Mouse (Mus musculus) embryonic facial prominence, embryonic 11.5 days (tissue): ENCODE results near the gene Cntnap2. TPM values are rescaled to one million over a fixed set of nuclear protein-coding genes. Genes with fewer than 3 reads are reported as not detected.
"Not testable (repeated sequence)": the region's sequence is repeated elsewhere in the genome, so short reads cannot be mapped to it uniquely, and the experiment has no call there.

ENCODE experiments used
- ATAC-seq: fragments of 200-750 bp; cut with Nextera tagmentation; replicated peaks from 2 replicates; pipeline ENCODE4 v1.8.0; 2017; ENCODE audit warnings: low read depth; ENCODE audit not compliant: insufficient number of reproducible peaks, low FRiP score, low TSS enrichment
- DNase-seq: peaks from one replicate; pipeline ENCODE4 v3.0.0-alpha.2; 2015; ENCODE audit warnings: low spot score
- H3K27ac ChIP-seq: fragments of 300-500 bp; sonication (generic); replicated peaks from 2 replicates; pipeline ENCODE4 v1.5.1; 2014; ENCODE audit warnings: mild to moderate bottlenecking, low read depth, low read length, control low read depth
- H3K27me3 ChIP-seq: fragments of 300-500 bp; sonication (generic); 2 replicates; pipeline ENCODE4 v1.6.1; 2014; ENCODE audit warnings: mild to moderate bottlenecking, low read length, moderate library complexity, mixed read lengths; ENCODE audit not compliant: control insufficient read depth, insufficient read depth
- H3K36me3 ChIP-seq: fragments of 300-500 bp; sonication (generic); replicated peaks from 2 replicates; pipeline ENCODE4 v1.6.1; 2014; ENCODE audit warnings: low read depth, mild to moderate bottlenecking, low read length, moderate library complexity, mixed read lengths; ENCODE audit not compliant: control insufficient read depth, insufficient read depth
- H3K4me1 ChIP-seq: fragments of 300-500 bp; sonication (generic); 2 replicates; pipeline ENCODE4 v1.6.1; 2014; ENCODE audit warnings: low read length, mixed read lengths; ENCODE audit not compliant: control insufficient read depth, insufficient read depth
- H3K4me2 ChIP-seq: fragments of 300-500 bp; sonication (generic); 2 replicates; pipeline ENCODE4 v1.6.1; 2014; ENCODE audit warnings: low read depth, mild to moderate bottlenecking, control low read depth, low read length, moderate library complexity
- H3K4me3 ChIP-seq: fragments of 300-500 bp; sonication (generic); 2 replicates; pipeline ENCODE4 v1.5.1; 2014; ENCODE audit warnings: low read depth, low read length, control low read depth
- H3K9ac ChIP-seq: fragments of 300-500 bp; sonication (generic); replicated peaks from 2 replicates; pipeline ENCODE4 v1.6.1; 2014; ENCODE audit warnings: mild to moderate bottlenecking, control low read depth, low read length
- H3K9me3 ChIP-seq: fragments of 300-500 bp; sonication (generic); replicated peaks from 2 replicates; pipeline ENCODE4 v1.6.1; 2016; ENCODE audit warnings: mild to moderate bottlenecking, low read length, inconsistent platforms, mixed read lengths; ENCODE audit not compliant: control insufficient read depth
- WGBS: fragments of 180-500 bp; shearing (Covaris S2); extraction: QIAGEN DNeasy Blood & Tissue Kit; methylation state at CpG from one replicate; pipeline ENCODE4 v1.1.7; 2014; 5-methylcytosine and 5-hydroxymethylcytosine counted together
- polyA plus RNA-seq: library from polyadenylated mRNA; unstranded; fragments of >200 nt; fragmentation: Nextera tagmentation; extraction: Ambion mirVana; gene quantifications from 2 replicates; pipeline ENCODE4 v1.2.1, GENCODE M21; 2014

The Cntnap2 gene
- polyA plus RNA-seq, 1 experiment from 2014 or later: 6.7 TPM

DNA sequence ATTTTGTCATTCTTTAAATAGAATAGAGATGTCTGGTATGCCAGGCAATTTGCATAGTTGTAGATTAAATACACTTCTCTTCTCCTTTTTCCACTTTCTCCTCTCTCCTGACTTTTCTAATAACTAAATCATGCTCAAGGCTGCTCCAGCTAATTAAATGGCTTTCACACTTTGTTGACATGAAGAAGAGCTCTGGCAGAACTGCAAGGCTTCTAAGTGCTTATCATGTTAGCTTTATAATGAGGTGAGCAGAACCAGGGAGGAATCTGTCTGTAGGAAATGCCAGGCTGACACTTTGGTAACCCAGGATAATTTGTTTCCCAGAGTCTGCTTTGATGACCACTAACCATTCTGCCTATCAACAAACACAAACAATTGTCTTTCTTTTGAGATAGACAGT, 2222.4 kb downstream of the Cntnap2 start:
- no peak overlapping the region for H3K9ac ChIP-seq
- no peak overlapping the region for H3K4me2 ChIP-seq
- H3K4me3 ChIP-seq: no peak overlapping the region
- DNase-seq (no peak), ATAC-seq (no peak)
- H3K27me3 ChIP-seq: no peaks in the 10 kb centered on the region
- H3K4me1 ChIP-seq: no peaks in the 10 kb centered on the region
- H3K9me3 ChIP-seq: no peaks in the 10 kb centered on the region
- H3K36me3 ChIP-seq: no peaks in the 10 kb centered on the region
- no peak overlapping the region for H3K27ac ChIP-seq

DNA sequence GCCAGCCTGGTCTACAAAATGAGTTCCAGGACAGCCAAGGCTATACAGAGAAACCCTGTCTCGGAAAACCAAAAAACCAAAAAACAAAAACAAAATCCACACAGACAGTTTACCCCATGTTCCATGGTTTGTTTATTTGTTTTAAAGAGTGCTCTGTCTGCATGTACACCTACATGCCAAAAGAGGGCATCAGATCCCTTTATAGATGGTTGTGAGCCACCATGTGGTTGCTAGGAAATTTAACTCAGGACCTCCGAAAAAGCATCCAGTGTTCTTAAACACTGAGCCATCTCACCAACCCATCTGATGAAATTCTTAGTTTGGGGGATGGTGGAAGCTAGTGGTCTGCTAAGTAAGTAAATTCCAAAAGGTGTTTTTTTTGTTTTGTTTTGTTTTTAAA, 2225.6 kb downstream of the Cntnap2 start:
- Histone ChIP-seq H3K4me2 (no peak overlapping the region), H3K9me3 (no peaks in the 10 kb centered on the region), H3K4me1 (no peaks in the 10 kb centered on the region), H3K36me3 (no peaks in the 10 kb centered on the region), H3K4me3 (no peak overlapping the region), H3K27ac (no peak overlapping the region), H3K27me3 (no peaks in the 10 kb centered on the region), H3K9ac (no peak overlapping the region)
- ATAC-seq: no peak
- DNase-seq: no peak
- WGBS: 64% methylated on average over 2 of the region's 2 CpGs

DNA sequence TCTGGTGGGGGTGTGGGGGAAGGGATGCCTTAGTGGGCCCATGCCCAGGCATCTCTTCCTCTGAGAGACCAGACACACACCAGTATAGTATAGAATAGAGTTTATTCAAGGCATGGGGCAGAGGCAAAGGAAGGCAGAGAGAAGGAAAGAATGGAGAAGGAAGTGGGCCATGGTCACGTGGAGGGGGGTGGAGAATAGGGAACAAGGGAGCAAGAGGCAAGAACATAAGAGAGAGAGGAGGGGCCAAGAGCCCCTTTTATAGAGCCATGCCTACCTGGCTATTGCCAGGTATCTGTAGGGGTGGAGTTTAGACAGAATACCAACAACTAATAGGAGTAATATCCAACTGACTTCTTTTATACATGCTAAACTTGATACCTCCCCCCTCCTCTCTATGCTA, 2226.6 kb downstream of the Cntnap2 start:
- Histone ChIP-seq H3K4me1 (no peaks in the 10 kb centered on the region), H3K9me3 (no peaks in the 10 kb centered on the region)
- 67% methylated on average over 1 of the region's 1 CpGs for WGBS

DNA sequence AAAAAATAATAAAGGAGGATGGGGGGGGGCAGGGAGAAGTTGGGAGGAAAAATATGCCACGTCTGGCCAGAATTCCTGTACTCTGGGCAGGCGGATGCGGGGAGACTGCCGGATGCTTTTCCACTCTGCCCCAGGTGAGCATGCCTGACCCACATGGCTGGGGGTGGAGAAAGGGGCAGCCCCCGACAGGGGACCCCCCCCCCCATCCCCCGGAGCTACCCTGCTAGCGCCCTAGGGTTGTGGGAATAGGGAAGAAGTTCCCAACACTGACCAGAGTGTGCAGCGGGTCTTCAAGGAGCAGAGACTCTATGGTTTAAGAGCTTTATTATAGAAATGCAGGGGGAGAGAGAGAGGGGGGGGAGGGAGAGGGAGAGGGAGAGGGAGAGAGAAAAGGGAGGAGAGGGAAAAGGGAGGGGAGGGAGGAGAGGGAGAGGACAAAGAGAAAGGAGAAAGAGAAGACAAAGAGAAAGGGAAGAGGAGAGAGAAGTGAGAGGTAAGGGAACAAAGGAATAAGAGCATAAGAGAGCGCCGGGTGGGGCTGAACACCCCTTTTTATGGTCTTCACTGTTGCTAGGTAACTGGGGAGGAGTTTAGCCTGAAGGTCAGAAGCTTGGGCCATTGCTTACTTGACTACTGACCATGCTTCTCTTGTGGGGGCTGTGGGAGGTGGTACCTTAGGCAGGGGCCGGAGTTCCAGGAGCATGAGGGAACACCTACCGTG, 2227.2 kb downstream of the Cntnap2 start:
- not testable (repeated sequence) for H3K36me3 ChIP-seq, H3K27me3 ChIP-seq, H3K4me2 ChIP-seq, DNase-seq, H3K9ac ChIP-seq, H3K4me3 ChIP-seq, H3K9me3 ChIP-seq, H3K27ac ChIP-seq, H3K4me1 ChIP-seq
- 0 out of 2 replicates have a peak, but pooled peaks have one; percentile 52 for ATAC-seq
- WGBS: 55% methylated on average over 12 of the region's 12 CpGs

More for the DNA sequence above, 2226.6 kb downstream of the Cntnap2 start:
- Histone ChIP-seq H3K4me3 (no peak overlapping the region), H3K4me2 (no peak overlapping the region), H3K9ac (no peak overlapping the region), H3K36me3 (no peaks in the 10 kb centered on the region), H3K27ac (no peak overlapping the region), H3K27me3 (no peaks in the 10 kb centered on the region)
- DNase-seq (no peak), ATAC-seq (no peak)

DNA sequence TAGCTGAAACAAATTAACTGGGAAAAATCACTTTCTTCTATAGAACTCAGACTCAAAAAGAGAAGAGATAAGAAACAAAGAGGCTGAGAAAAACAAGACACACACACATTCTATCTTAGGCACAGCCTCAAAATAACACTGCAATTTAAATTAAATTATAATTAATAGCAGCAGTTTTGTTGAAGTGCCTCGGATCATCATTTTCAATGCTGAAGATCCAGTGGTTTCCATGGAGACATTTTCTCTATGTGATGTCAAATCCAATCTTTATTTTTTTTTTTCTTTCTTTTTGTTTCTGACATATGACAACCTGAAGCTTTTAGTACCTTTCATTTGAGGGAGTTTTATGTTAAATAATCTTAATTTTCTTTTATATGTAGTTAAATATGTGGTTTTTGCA, 2228.6 kb downstream of the Cntnap2 start:
- no peaks in the 10 kb centered on the region for H3K4me1 ChIP-seq
- no peak overlapping the region for H3K4me3 ChIP-seq
- no peak overlapping the region for H3K27ac ChIP-seq
- no peaks in the 10 kb centered on the region for H3K36me3 ChIP-seq
- H3K9ac ChIP-seq: no peak overlapping the region
- H3K27me3 ChIP-seq: no peaks in the 10 kb centered on the region
- ATAC-seq (no peak), DNase-seq (no peak)
- no peaks in the 10 kb centered on the region for H3K9me3 ChIP-seq
- no peak overlapping the region for H3K4me2 ChIP-seq
- WGBS: 68% methylated on average over 1 of the region's 1 CpGs

DNA sequence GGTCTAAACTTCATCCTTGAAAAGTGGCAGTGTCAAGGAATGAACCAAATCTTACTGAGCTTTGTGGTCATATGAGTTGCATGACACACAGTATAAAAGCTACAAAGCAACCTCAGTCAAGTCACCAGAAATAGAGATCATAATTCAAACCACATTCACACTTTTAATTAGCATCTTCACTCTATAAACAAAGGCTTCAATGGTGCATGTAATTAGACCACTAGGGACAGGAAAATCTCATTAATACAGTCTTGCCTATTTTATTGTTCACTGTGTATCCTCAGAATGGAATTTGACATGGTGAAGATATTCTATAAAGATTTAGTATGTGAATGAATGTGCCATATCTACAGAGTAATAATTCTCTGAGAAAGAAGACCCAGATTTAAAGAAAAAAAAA, 2232.8 kb downstream of the Cntnap2 start:
- ATAC-seq: no peak
- no peaks in the 10 kb centered on the region for H3K4me1 ChIP-seq

DNA sequence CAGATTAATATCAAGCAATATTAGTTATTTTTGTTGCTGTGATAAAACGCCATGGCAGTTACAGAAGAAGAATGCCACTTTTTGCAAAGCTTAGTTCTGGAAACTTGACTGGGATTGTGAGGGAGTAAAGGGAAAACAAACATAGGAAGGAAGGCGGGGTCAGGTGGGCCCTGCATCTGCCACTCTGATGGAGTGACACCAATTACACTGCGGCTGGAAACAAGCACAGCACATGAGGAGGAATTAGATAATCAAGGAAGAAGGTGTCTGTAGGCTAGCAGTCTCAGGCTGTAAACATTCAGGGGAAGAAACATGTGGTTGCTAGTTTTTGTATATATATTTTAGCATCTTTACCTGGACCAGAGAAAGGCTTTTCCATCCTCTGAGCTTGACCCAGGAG, 2233.3 kb downstream of the Cntnap2 start:
- DNase-seq (no peak), ATAC-seq (no peak)
- Histone ChIP-seq H3K27me3 (no peaks in the 10 kb centered on the region), H3K9me3 (no peaks in the 10 kb centered on the region), H3K9ac (no peak overlapping the region), H3K4me3 (no peak overlapping the region), H3K4me1 (no peaks in the 10 kb centered on the region), H3K36me3 (no peaks in the 10 kb centered on the region), H3K27ac (no peak overlapping the region), H3K4me2 (no peak overlapping the region)
- WGBS: 75% methylated on average over 3 of the region's 3 CpGs

More for the DNA sequence above, 2232.8 kb downstream of the Cntnap2 start:
- Histone ChIP-seq H3K9ac (no peak overlapping the region), H3K4me3 (no peak overlapping the region), H3K4me2 (no peak overlapping the region), H3K9me3 (no peaks in the 10 kb centered on the region), H3K27ac (no peak overlapping the region), H3K27me3 (no peaks in the 10 kb centered on the region), H3K36me3 (no peaks in the 10 kb centered on the region)
- DNase-seq: no peak

DNA sequence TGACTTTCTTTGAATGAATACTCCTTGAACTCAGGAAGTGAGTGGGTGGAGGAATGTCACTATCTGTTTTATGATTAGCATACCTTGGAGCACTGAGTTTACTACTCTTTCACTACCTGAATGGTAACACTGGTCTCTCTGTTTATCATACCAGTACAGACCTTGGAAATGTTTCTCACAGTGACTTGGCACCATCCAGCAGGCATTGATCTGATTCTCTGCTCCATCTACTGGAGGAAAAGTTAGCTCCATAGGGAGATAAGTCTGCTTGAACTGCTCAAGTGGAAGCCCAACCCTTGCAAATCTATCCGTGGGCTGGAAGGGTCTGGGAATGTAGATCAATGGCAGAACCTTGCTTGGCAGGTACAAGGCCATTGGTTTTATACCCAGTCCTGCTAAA, 2235.3 kb downstream of the Cntnap2 start:
- Histone ChIP-seq H3K27me3 (no peaks in the 10 kb centered on the region), H3K4me1 (no peaks in the 10 kb centered on the region), H3K4me3 (no peak overlapping the region), H3K36me3 (no peaks in the 10 kb centered on the region), H3K27ac (no peak overlapping the region), H3K4me2 (no peak overlapping the region), H3K9me3 (no peaks in the 10 kb centered on the region), H3K9ac (no peak overlapping the region)
- no peak for DNase-seq
- 43% methylated on average over 1 of the region's 1 CpGs for WGBS
- no peak for ATAC-seq
